Mouse (Mus musculus): Measurements from ENCODE around the gene Smad6.

DNA sequence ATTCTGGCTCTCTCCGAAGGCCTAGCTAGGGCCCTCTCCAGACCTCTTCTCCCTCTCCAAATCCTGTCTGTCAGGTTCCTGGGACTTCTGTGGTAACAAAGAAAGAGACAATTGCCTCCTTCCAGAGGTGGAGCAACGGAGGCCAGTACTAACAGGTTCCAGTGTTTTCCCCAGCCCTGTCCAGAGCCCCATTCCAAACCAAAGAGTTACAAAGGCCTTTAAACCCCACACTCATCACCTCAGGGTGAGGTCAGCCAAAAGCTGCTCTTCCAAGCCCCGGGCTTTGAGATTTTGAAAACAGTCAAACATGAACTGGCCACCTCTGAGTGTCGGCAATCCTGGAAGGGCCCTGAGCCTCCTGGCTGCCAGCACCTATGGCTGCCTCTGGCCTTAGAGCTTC lies 29.1 kb downstream of the Smad6 start:
- no peak for TF ChIP-seq CTCF (IDR thresholded peaks at IDR 0.05; ENCODE audit: borderline replicate concordance, insufficient read depth, low read depth, low read length)
- TF ChIP-seq POLR2A (IDR thresholded peaks at IDR 0.05; ENCODE audit: borderline replicate concordance, insufficient read depth, low read length), result no peak
